Mouse (Mus musculus) kidney, adult 2 months (tissue): ENCODE data around the gene Smad6.

Source experiments
- CTCF ChIP-seq: fragments of 200-500 bp; conservative IDR thresholded peaks from 2 replicates; pipeline ENCODE4 v1.5.1; 2011; ENCODE audit warnings: low read depth, mild to moderate bottlenecking, control low read depth, low read length, moderate library complexity, mixed read lengths; ENCODE audit not compliant: insufficient read depth, insufficient read length
- POLR2A ChIP-seq: fragments of 200-500 bp; IDR thresholded peaks from one replicate; pipeline ENCODE4 v1.6.1; 2011; ENCODE audit warnings: low read depth, low read length, control low read depth

DNA sequence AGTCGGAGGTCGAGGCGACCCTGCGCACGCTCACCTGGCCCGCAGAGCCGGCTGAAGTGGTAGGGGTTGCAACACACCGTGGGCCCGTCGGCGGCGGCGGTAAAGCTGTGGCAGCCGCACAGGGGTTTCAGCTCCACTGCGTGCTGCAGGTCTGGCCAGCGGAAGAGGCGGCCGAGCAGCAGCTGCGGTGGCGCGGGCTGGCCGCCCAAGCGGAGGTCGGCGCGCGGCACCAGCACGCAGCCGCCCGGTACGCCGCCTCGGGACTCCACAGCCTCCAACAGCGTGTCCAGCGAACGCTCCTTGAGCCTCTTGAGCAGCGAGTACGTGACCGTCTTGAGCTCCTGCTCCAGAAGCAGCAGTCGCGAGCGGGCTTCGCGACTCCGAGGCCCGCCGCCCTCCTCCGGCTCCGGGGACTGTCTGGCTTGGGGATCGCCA lies 1.7 kb downstream of the Smad6 start:
- no peak for TF ChIP-seq CTCF
- no peak for TF ChIP-seq POLR2A
